Mouse (Mus musculus) frontal cortex, postnatal 10 days (tissue): ENCODE results near the gene 1700001L19Rik.

Source experiments
- DNase-seq, 2 experiments: peaks; one replicate each; pipeline ENCODE4 v3.0.0; 2022; ENCODE audit warnings: low spot score in 2 of 2, mixed read lengths in 1 of 2

The 1700001L19Rik gene

GRCm38 (mm10) chr13:68607652-68608405 is 10.6 kb downstream of the 1700001L19Rik start:
- DNase-seq = no peak

DNA sequence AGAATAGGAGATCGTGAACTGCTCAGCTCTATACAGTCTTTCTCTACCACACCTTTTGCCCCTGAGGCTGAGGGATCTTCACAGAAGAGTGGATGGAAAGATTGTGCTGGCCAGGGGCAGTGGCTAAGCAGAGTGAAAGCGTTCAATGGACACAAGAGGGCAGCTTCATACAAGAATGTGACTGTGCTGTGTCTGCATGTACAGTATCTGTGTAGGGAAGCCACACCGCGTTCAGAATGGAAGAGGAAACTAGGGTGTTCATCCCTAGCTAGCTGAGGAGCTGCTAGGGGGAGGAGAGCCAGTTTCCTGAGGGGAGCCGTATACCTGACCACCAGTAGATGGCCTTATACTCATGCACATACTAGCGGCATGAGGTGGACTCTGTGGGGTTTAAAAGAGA is 25.6 kb downstream of the 1700001L19Rik start:
- DNase-seq = no peak

GRCm38 (mm10) chr13:68627041-68627440 is 29.8 kb downstream of the 1700001L19Rik start:
- no peak for DNase-seq

DNA sequence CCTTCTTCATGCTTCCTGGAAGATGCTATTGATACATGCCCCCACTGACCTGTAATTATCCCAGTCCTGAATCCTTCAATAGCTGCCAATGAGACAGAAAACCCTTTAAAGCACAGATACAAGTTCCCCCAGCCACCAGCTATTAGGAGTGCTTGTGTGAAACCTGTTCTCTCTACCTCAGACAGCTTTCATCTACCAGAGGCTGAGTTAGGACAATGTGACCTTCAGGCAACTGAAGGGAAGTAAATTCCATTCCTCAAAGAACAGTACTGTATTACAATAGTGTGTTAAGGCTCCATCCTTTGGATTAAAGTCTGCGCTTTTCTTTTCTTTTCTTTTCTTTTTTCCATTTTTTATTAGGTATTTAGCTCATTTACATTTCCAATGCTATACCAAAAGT is 45.6 kb downstream of the 1700001L19Rik start:
- no peak for DNase-seq
